Mouse (Mus musculus): Measurements from ENCODE around the gene Ap1ar.

GRCm38 (mm10) chr3:127835594-127835993, 1.7 kb downstream of the Ap1ar start:
- TF ChIP-seq CTCF (IDR thresholded peaks at IDR 0.05; ENCODE audit: low read depth) (no peak), EP300 (IDR thresholded peaks at IDR 0.05; ENCODE audit: low read depth) (no peak)

All from liver, embryonic 14.5 days (tissue).